Mouse (Mus musculus) c-Kit-negative CD71-positive TER-119-positive erythroid progenitor cells, embryonic 14.5 days (primary cell): ENCODE measurements around the gene Rab11a.
A peak's percentile ranks its signal among the peaks of the same experiment; 100 is the strongest.

ENCODE experiments used
- DNase-seq: peaks from one replicate; pipeline ENCODE4 v3.0.0-alpha.2; 2013; ENCODE audit warnings: low read depth, low spot score

Rab11a gene

DNA sequence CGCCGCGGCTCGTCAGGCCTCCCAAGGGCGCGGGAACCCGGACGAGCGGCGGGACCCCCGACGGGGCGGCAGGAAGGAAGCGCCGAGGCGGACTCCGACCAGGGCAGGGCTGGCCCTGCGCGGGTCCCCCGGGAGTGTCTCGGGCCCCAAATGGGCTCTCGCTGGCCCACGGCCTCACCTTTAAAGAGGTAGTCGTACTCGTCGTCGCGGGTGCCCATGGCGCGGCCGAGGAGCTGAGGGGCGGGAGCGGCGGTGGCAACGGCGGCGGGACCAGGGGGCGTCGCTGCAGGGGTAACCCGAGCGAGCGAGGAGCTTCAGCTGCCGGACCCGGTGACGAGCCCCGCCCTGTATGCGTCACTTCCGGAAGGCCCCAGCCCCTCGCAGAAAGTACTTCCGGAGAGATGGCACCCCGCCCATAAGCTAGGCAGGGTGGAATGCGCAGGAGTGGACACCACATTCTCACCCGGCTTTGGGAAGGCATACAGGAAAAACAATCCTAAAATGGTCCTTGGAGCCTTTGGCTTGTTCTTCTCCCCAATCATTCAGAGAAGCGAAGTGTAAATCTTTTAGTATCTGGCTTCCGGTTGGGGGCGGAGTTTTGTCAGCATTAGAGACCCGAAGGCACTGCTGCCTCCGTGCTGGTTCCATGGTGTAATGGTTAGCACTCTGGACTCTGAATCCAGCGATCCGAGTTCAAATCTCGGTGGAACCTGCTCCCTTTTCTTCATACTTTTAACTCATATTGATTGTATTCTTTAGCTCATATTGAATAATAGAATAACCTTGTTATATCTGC is at the start of gene Rab11a:
TSS of gene Rab11a (minus strand) at position 353 of the 796 bp plus-strand sequence.
- peak; percentile 87 for DNase-seq

DNA sequence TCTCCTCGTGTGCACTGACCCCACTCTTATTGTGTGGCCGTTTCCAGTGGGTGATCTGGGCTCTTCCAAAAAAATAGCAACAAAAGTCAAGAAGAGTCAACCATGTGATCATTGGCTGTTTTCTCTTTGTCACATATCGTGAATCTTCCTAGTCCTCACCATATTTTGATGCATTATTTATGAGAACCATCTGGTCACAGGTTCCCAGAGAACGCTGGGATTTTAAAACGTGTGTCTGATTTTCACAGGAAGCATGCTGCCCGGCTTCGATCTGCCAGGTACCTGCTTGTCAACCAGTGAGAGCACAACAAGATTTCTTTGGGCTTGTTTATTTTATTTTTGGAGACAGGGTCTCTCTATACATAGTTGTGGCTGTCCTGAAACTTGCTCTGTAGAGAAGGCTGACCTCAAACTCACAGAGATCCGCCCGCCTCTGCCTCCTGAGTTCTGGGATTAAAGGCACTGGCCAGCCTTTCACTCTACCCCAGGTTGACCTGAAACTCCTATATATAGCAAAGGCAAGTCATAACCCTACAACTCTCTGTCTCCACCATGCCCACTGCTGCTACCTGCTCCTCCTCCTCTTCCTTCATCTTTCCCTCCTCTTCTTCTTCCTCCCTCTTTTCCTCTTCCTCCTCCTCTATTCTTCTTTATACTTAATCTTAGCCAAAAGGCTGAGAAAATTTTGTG is 48.8 kb upstream of the Rab11a start:
- DNase-seq = no peak

DNA sequence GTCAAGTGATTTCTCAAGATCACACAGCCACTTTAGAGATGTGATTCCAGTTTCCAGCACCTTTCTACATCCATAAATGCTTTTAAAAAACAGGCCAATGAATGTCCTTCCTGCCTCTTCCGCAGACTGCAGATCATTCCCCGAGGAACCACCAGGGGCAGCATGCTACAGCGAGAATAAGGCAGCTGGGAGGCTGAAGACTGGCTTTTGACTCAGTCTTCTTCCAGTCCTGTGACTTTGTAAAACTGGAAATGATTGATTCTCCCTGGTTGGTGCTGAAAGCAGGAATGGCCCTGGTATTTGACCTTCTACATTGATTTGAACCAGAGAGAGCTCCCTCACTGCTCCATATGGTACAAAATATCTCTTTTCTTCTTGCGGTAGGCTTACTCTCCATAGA is 47.3 kb upstream of the Rab11a start:
- peak; percentile 71 for DNase-seq

DNA sequence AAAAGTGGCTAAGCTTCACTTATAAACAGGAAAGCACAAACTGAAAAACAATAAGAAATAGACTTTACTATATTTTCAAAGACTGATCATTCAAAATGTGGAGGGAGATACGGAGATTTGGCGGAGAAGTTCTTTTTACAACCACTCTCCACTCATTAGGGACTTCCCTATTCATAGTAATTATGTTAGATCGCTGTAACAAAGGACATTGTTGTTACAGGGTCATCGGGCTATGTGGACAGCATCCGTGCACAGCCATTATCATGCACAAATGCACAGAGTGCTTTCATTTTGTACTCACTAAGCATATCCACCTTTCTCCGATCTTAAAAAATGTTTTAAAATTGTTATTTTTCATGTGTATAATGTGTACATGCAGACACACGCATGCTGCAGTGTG is 46.0 kb upstream of the Rab11a start:
- DNase-seq = no peak

DNA sequence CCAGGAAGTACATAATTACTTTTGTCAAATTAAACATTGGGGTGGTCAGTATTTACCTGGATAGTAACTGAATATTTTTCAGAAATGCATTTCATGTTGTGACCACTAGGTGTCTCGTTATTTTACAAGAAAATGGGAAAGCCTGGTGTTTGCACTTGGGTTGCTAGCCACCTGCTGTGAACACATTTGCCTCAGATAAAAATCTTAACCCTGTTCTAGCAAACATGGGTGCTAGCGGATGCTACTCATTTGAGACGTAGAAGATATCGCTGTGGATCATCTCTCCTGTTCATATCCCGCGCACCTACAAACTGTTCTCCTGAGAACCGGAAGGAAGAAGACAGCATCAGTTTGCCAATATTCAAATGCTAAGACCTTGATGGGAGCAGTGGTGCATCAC is 42.1 kb upstream of the Rab11a start:
- peak; percentile 52 for DNase-seq

DNA sequence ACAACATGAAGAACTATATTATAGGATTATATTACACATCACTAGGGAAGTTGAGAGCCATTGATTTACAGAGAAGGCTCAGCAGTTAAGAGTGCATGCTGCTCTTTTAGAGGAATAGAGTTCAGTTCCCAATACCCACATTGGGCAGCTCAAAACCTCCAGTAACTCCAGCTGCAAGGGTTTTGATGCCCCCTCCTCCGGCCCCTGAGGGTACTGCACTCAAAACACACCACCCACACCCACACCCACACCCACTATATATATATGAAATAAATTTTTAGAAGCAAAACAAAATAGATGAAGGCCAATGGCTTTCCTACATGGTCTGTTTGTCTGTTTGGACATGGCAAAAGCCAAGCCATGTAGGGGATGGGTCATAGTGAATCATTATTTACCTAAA is 40.6 kb upstream of the Rab11a start:
- DNase-seq = no peak

DNA sequence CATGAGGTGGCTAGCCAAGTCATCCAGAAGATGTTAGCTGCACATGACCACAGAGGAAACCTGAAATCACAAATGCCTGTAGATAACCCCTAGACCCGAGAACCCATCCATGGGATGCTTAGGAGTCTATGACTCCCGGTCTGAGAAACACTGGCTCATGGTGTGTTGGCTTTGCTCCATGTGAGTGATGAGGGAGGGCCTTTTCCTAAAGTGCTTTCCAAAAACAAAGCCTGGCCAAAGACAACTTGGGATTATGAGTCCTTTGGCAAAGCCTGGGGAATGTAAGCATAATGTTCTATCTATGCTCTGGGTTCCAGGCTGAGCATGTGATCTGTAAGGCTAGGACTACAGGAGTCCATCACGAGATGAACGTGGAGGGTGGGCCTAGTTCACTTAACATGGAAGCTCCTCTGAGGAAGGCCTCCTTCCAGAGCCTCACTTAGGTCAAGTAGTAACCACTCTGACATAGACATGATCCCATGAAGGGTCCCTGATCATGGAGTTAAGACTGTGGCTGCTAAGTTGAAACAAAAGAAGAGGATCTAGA is 40.0 kb upstream of the Rab11a start:
- no peak for DNase-seq

DNA sequence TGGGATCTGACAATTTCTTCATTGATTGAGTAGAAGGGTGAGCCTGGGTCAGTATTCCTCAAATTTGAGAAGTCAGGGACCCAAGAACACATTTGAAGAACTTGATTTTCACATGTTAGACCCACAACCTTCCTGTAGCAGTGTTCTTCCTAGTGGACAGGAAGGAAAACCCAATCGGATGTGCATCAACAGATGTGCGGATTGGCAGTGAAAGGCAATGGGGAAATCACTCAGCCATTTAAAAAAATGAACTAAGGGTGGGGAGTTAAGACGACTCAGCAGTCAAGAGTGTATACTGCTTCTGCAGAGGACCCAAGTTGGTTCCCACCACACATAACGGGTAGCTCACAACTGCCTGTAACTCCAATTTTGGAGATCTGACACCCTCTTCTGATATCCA is 37.9 kb upstream of the Rab11a start:
- DNase-seq = no peak

DNA sequence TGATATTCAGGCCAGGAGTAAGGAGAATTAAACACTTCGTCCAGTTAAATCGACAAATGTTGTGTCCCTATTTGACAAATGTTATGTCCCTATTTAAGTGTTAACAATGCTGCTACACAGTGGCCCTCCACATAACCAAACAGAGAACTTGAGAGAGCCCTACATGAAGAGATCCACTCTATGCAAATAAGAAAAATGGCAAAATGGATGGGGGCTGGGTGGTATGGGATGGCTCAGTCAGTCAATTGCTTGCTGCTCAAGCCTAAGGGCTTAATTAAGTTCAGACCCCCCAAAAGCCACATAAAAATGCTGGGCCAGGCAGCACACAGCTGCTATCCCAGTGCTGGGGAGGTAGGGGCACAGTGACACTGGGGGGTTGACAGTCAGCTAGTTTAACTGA is 37.3 kb upstream of the Rab11a start:
- no peak for DNase-seq

DNA sequence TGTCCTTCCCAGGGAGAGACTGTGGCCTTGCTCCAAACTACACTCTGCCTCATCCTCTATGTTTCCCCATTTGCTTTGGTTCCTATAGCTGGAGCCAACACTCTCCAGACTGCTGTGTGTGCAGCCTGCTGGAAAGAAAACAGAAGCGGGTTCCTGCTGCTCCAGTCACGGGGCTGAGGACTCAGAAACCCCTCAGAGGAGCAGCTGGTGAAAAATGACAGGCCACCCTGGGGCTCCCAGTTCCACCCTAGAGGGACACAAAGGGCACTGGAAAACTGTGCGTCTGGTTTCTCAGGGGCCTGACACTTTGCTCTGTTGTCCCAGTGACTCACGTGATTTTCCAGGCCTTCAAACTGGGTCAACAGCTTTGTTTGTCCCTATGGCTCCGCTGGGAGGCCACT is 36.9 kb upstream of the Rab11a start:
- DNase-seq = no peak

DNA sequence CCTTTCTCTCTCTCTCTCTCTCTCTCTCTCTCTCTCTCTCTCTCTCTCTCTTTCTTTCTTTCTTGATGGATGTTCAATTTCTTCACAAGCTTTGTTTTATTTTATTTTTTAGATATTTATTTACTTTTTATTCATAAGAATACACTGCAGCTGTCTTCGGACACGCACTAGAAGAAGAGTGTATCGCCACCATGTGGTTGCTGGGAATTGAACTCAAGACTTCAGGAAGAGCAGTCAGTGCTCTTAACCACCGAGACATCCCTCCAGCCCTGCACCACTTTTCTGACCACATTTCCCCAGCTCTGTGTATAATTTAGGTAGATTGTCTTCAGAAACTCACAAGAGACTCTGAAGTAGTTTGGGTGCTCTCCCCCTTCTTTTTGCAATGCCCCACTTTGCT is 36.4 kb upstream of the Rab11a start:
- DNase-seq = no peak

DNA sequence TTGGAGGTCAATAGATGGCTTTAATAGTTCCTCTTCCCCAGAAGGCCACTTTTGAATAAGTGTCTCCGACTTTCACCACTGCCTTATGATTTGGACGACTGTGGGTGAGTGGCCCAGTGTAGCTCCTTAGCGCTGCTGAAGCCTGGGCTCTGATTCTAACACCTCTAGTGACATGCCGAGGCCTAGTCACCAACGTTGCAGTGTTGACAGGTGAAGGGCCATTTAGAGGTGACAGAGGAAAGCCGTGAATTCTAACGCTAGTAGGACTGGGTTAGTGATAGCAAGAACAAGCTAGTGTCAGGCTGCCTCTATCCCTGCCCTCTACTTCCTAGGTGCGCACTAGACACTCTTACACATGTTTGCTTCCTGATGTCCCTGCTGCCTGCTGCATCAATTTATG is 35.7 kb upstream of the Rab11a start:
- DNase-seq = no peak

DNA sequence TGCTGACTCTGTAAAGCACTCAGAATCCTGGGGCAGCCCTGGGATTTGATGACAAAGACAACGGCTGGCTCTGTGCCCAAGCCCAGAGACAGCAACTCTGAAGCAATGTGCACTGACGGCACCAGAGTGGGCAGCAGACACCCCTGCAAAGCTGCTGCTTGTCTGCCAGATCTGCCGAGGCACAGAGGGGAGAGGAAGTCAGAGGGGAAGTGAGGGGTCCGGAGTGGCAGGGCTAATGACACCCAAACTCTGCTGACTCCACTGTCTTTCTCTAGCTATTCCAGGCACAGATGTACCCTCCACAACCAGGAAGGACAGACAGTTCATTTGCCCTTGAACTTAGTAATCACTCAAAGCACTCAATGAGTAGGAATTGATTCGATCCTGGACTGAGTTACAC is 33.7 kb upstream of the Rab11a start:
- no peak for DNase-seq

DNA sequence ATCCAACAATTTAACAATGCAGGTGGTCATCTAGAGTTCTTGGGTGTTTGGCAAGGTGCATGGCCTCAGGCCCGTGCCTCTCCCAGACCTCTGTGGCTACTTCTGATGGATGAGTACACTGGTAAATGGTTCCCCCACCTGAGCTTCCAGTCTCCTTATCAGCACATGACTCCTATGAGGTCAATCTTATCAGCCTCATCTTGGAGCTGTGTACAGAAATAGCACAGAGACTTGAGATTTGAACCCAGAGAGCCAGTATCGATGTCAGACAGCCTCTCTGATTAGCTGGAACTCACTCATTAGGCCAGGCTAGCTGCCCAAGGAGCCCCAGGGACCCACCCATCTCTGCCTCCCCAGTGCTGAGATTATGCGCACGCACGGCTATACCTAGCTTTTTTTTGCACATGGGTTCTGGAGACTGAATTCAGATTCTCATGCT is 32.9 kb upstream of the Rab11a start:
- no peak for DNase-seq

DNA sequence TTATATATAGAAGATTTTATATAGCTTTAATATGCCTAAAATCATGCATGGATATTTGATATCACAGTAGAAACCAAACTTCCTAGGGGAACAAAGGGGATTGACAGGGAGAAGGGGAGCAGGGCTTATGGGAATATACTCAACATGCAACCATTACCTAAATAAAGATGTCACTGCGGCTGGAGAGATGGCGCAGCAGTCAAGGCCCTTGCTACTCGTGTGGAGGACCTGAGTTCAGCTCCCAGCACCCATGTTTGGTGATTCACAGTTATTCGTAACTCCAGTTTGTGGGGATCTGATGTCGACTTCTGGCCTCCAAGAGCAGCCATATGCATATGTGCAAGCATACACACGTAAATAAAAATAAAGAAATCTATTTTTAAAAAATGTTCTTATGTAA is 32.4 kb upstream of the Rab11a start:
- no peak for DNase-seq

DNA sequence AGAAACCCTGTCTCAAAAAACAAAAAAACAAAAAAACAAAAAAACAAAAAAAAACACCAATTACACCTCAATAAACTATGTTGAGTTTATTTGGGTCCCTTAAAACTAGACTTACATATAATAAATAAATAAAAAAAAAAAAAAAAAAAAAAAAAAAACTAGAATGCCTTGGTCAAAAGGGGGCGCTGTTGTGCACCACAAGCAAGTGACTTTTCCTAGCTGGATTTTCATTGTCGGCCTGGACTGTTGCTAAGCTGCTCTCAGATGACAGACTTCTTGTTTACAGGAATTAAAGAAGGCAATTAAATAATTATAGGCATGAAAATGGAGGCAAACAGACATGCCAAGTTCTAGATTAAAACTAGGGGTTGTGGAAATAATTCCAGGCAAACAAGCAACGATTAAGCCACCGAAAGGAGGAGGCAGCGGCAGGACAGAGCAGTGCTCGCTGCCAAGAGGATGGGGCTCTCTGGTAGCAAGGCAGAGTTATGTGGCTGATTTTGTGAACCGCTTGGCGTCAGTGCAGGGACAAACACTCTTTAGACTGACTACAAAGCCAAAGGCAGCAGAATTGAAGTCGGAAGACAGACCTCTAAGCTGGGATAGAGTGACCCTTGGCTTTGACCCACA is 31.6 kb upstream of the Rab11a start:
- DNase-seq = peak; percentile 35

DNA sequence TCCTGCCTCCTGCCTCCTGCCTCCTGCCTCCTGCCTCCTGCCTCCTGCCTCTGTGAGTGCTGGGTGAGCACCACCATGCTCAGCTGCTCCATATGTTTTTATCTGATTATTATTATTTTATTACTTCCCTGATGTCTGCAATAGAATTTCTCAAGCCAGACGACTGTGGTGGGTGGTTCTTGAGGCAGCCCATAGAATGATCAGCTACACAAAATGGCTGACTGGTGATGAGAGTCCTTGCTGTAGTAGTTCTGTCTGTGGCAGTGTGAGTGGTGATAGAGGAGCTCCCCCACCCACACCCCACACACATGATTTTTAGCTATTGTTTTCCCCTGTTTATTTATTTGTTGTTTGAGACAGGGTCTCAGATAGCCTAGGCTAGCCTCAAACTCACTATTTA is 30.2 kb upstream of the Rab11a start:
- DNase-seq = no peak

DNA sequence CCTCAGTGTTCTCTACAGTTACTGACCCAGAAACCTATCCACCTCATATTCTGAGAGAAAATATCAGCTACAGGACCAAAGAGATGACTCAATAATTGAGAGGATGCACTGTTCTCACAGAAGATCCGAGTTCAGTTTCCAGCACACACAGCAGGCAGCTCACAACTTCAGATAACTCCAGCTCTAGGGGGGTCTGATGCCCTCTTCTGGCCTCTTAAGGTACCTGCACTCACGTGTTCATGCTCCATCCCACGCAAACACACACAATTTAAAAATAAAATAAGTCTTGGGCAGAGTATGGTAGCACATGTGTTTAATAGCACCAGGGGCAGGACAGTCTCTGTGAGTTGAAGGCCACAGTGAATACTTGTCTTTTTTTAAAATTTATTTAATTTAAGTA is 28.6 kb upstream of the Rab11a start:
- DNase-seq = no peak

DNA sequence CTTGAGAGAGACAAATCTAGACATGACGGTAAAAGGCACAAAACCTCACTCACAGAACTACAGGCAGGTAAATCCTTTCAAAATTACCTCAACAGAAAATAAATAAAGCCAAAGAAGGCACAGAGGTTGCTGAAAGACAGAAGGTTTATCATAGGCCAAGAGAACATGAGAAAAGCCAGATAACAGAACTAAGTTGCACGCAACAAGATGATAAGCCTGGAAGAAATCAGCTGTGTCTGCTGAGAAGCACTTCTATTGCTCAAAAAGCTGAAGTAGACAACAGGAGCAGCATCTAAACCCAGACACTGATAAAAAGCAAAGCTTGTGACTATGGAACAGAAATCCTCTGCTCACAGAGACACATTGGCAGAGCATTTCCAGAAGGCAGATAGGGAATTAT is 27.3 kb upstream of the Rab11a start:
- no peak for DNase-seq

DNA sequence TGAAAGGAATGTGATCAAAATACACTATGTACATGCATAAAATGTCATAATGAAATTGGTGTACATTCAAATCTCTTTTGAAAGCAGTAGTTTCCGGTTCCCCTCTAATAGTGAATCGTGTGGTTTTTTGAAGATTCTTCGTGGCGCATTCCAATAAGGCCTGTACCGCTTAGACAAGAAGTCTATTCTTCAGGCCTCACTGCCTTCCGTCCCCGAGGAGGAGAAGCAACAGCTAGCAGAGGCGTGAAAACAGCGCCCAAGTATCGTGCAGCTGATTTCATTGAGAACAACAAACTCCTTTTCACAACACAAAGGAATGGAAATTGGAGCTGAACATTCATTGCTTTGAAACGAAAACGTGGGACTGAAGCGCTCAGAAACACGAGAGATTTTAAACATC is 20.5 kb upstream of the Rab11a start:
- DNase-seq = no peak

DNA sequence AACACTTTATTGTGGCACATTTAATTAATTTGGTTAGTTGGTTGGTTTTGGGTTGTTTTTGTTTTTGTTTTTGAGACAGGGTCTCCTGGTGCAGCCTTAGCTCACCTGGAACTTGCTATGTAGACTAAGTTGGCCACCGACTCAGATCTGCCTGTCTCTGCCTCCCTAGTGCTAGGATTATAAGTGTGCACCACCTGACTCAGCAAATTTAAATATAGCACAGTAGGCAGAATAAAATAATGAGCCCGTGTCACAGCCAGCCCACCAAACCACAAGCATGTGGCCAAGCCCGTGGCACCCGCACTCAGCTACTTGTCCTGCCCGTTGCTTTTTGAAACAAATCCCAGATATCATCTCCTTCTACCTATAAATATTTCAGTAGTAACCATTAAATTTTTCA is 15.0 kb upstream of the Rab11a start:
- no peak for DNase-seq

DNA sequence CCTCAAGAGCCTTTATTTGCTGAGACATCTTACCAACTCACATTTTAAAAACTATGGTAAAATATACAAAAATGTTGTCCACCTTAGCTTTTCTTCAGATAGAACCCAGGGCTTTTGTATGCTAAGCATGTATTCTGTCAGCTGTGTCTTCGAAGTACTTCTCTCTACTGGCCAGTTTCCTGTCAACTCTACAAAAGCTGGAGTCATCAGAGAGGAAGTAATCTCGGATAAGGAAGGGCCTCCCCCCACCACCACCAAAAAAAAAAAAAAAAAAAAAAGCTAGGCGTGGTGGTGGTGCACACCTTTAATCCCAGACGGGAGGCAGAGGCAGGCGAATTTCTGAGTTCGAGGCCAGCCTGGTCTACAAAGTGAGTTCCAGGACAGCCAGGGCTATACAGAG is 11.8 kb upstream of the Rab11a start:
- no peak for DNase-seq

DNA sequence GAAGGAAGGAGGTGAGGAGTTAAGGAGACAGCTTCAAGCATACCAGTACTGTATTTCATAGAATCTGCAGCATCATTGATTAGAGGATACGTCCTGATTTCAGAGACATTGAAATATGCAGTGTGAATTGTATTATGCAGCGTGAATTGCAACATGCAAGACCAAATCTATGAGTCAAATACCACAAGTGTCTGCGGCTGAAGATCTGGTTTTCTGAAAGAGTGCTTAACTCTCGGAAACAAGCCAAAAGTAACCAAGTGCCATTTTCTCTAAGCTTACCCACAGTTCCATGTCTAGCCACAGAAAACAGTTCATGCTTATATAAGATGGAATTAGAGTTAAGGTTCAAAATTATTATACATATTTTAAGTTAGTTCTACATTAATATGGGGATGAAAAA is 10.2 kb upstream of the Rab11a start:
- DNase-seq = no peak
